Mouse (Mus musculus): Measurements from ENCODE around the gene Soga3.

Soga3 gene

GRCm38 (mm10) chr10:29143566-29144335, at the start of gene Soga3:
Gene Soga3, plus strand, starts transcription at chr10:29143839.
- DNase-seq (ENCODE audit: low spot score in 2 of 2), result no peak

GRCm38 (mm10) chr10:29106962-29107361, 36.7 kb upstream of the Soga3 start:
- DNase-seq (ENCODE audit: low spot score in 2 of 2), result no peak

- DNase-seq (ENCODE audit: low spot score in 2 of 2), result no peak
Measured at GRCm38 (mm10) chr10:29142556-29143105, 1.0 kb upstream of the Soga3 start.

- no peak for DNase-seq (ENCODE audit: low spot score in 2 of 2)
Measured at GRCm38 (mm10) chr10:29144612-29145405, 1.2 kb downstream of the Soga3 start.

DNA sequence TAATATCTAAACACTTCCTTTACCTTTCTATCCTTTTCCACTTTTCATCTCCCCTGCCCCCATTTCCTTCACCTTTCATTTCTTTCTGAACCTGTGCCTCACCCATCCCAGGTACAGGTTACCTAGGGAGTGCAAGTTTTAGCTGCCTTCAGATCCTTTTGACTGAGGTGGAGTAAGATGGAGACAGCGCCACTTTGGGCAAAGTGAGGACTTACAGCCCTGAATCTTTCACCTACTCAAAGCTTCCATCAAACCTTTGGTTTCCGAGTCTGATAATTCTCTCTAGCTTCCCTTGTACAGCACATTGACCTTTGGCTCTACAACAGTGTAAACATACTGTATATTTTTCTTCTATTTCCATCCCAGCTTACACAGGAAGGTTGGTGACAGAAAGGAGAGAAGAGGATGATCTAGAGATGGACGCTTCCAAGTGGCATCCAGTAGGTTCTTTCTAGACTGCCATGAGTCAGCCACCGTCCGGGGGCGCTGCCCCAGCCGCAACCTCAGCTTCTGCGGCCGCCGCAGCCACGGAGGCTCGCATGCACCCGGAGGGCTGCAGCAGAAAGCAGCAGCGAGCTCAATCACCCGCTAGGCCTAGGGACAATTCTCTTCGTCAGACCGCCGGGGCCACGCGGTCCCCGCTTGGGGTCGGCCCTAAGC, 2.7 kb downstream of the Soga3 start:
- no peak for DNase-seq (ENCODE audit: low spot score in 2 of 2)

DNA sequence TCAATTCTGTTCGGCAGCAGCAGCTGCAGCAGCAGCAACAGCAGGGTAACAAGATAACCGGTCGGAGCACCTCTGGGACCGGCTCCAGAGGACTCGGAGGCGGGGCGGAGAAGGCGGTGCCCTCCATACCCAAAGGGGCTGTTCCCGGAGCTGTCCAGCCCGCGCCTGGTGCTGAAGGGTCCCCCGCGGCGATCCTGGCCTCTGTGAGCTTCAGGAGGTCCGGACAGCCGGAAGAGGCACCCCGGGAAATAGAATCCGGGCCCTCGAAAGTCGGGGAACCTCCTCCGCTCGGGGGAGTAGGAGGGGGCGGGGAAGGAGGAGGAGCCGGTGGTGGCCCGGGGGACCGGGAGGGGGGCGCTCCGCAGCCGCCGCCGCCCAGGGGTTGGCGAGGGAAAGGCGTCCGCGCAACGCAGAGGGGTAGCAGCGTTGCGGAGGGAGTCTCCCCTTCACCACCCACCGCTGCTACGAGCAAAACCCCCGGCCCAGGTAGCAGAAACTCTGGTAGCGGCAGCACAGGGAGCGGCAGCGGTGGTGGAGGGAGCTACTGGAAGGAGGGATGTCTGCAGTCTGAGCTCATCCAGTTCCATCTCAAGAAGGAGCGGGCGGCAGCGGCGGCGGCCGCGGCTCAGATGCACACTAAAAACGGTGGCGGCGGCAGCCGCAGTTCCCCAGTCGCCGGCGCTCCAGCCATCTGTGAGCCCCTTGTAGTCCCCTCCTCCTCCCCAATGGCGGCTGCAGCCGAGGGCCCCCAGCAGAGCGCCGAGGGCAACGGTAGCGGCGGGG, 3.4 kb downstream of the Soga3 start:
- DNase-seq (ENCODE audit: low spot score in 2 of 2), result peak; percentile 68 to 77

DNA sequence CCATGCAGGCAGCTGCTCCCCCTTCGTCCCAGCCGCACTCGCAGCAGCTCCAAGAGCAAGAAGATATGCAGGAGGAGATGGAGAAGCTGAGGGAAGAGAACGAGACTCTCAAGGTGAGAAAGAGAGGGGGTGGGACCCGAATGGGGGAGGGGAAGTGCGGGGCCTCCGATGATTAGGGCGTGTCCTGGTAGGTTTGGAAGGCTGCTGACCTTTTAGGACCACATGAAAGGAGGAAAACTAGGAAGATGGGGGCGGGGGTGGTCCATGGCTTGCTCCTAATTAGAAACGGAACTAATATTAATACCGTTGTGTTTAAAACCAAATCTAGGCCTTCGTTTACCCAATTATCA, 4.0 kb downstream of the Soga3 start:
- no peak for DNase-seq (ENCODE audit: low spot score in 2 of 2)

DNA sequence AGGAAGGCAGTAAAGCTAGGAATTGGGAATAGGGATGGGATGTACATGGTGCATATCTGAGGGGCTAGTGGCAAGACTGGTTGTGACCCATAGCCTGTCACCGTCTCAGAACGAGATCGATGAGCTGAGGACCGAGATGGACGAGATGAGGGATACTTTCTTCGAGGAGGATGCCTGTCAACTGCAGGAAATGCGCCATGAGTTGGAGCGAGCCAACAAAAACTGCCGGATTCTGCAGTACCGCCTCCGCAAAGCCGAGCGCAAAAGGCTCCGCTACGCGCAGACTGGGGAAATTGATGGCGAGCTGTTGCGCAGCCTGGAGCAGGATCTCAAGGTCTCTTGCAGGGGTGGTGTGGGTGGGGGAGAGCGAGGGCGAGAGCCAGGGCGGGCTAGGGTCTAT, 4.4 kb downstream of the Soga3 start:
- no peak for DNase-seq (ENCODE audit: low spot score in 2 of 2)

GRCm38 (mm10) chr10:29155304-29155703, 11.7 kb downstream of the Soga3 start:
- no peak for DNase-seq (ENCODE audit: low spot score in 2 of 2)

GRCm38 (mm10) chr10:29161664-29162063, 18.0 kb downstream of the Soga3 start:
- no peak for DNase-seq (ENCODE audit: low spot score in 2 of 2)

DNA sequence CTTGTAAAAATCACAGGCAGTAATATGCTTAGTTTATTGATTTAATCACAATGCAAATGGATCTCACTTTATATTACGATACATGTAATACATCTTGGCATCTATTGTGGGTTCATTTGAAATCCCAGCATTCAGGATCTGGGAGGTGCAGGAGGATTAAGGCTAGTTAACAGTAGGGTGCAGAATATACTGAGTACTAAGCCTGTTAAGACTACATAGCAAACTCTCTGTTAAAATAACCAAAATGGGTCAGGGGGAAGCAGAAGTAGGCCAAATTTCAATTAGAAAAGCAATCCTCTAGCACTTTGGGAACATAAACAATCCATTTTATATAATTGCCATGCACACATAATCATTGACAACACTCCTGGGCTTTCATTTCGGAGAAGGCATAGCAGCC, 30.1 kb downstream of the Soga3 start:
- DNase-seq (ENCODE audit: low spot score in 2 of 2), result no peak

- DNase-seq (ENCODE audit: low spot score in 2 of 2), result no peak
Measured at GRCm38 (mm10) chr10:29175656-29176055, 32.0 kb downstream of the Soga3 start.

DNA sequence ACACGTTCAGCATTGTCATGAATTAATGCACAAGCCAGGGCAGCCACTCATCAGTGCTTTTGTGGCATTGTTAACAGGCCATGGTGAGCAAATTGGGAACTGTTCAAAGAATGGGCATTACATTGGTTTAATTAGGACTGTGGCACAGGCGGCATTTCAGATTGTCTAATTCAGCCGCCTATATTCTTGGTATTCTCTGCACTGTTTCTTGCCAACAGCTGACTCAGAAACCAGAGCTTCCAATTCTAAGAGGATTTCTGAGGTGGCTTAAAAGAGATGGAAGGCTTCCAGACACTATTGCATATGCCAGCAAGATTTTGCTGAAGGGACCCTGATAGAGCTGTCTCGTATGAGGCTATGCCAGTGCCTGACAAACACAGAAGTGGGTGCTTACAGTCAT, 33.2 kb downstream of the Soga3 start:
- DNase-seq (ENCODE audit: low spot score in 2 of 2), result no peak

DNA sequence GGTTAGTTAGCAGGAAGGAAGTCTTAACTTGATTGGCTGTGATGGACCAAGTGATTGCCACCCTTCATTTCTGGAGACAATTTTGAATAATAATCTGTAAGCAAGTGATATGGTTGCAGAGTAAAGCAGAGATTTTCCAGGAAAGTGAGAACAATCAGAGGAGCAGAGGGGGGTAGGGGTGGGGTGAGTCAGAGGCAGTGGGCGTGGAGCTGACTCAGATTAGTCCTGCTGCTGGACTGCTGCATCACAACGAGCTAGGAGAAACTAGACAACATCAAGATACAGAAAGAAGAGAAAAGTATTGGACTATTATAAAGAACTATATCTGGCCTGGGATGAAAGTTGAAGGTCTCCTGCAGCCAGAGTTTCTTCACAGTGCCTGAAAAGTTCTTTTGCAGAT, 34.4 kb downstream of the Soga3 start:
- no peak for DNase-seq (ENCODE audit: low spot score in 2 of 2)

DNA sequence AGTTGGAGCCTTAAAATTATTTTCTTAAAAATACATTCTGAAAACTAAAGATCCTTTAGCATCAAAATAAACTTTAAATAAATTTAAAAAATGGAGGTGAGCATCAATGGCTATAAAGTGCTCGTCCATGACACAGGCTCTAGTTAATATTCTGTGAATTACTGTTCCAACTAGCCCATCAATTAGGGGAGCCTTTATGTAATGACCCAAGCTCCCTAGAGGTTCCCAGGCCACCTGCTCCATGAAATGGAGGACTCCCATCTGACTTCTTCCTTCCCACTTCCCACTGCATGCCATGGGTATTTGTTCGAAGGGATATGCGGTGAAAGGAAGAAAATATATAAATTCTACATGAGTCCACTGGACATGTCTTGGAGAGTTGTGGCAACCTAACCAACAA, 36.6 kb downstream of the Soga3 start:
- DNase-seq (ENCODE audit: low spot score in 2 of 2), result no peak

DNA sequence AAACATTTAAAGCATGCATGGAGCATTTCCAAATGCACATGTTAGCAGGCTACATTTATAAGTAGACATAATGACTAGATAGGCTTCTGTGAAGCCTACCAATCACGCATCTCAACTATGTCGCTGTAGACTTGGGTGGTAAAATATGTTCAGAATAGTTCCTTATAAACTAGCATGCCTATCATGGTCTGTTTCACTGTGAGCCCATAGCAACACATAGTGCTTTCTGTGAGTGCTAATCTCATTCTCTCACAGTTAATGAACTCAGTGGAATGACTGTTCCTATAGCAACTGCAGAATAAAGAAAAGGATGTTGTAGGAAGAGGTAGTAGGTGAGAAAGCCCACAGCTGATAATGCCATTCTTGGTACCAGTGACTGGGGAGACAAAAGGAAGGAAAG, 37.4 kb downstream of the Soga3 start:
- no peak for DNase-seq (ENCODE audit: low spot score in 2 of 2)

DNA sequence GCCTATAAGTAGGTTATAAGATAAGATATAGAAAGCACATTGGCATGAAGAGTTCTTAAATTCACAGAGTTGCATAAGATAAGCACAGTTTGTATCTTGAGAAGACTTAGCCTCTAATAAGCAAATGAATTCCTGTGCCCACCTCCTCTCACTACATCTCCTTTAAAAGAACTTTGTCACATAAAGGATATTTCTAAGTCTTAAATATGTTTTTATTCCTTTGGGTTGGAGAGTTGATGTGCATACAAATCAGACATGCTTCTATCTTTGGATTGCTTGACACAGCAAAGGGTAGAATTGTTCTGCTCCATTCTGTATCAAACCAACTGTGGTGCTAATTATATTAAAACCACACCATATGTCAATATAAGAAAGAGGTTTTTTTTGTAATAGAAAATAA, 50.1 kb downstream of the Soga3 start:
- no peak for DNase-seq (ENCODE audit: low spot score in 2 of 2)

DNA sequence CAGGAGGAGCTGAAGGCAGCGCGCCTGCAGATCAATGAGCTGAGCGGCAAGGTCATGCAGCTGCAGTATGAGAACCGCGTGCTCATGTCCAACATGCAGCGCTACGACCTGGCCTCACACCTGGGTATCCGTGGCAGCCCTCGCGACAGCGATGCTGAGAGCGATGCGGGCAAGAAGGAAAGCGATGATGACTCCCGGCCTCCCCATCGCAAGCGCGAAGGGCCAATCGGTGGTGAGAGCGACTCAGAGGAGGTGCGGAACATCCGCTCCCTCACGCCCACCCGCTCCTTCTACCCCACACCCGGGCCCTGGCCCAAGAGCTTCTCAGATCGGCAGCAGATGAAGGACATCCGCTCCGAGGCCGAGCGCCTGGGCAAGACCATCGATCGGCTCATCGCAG, 53.2 kb downstream of the Soga3 start:
- peak in 1 of 2 experiments; percentile 59 for DNase-seq (ENCODE audit: low spot score in 2 of 2)

DNA sequence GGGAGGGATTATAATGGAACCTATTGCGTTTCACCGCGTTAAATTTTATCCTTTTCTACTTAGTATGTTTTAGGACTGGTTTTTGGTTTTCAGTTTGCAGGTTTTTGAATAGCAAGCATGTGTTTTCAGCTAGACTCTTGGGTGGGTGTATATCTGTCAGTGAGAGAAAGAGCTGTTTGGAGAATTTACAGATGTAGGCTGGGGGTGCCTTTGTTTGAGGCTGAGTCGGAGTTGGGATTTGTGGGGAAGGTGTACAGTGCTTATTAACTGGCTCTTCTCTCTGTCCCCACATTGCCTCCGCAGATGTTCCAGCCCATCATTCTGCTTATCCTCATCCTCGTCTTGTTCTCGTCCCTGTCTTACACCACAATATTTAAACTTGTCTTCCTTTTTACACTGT, 55.0 kb downstream of the Soga3 start, which contains the start of gene Gm49353:
Gene Gm49353, plus strand, starts transcription at position 313 of the 400 bp plus-strand sequence.
- DNase-seq (ENCODE audit: low spot score in 2 of 2), result no peak

- no peak for DNase-seq (ENCODE audit: low spot score in 2 of 2)
Measured at GRCm38 (mm10) chr10:29199835-29200234, 56.2 kb downstream of the Soga3 start.

DNA sequence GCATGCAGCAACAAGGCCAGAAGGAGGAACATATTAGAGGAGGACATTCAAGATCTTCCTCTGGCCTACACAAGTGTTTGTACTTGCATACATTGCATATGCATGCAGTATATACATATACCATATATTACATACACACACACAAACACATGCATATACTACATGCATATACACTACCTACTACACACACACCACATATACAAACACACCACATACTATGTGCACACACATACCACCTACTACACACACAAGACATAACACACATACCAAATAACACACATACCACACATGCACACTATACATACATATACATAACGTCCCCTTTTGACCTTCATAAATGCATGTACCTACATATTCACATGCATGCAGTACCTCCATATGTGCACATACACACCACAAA, 57.0 kb downstream of the Soga3 start:
- no peak for DNase-seq (ENCODE audit: low spot score in 2 of 2)

GRCm38 (mm10) chr10:29206730-29207129, 63.1 kb downstream of the Soga3 start:
- DNase-seq (ENCODE audit: low spot score in 2 of 2), result no peak
